Mouse (Mus musculus) kidney, embryonic 16.5 days (tissue): Measurements from ENCODE around the gene Itpr2. TPM values are rescaled to one million over a fixed set of nuclear protein-coding genes. Genes with fewer than 3 reads are reported as not detected.

Source experiments
- ATAC-seq: fragments of 200-750 bp; cut with Nextera tagmentation; 2 replicates; pipeline ENCODE4 v1.8.0; 2017; ENCODE audit warnings: moderate TSS enrichment; ENCODE audit not compliant: low FRiP score, low TSS enrichment
- H3K27ac ChIP-seq: fragments of 300-500 bp; sonication (generic); 2 replicates; pipeline ENCODE4 v1.5.1; 2014; ENCODE audit warnings: low read length
- H3K27me3 ChIP-seq: fragments of 300-500 bp; sonication (generic); 2 replicates; pipeline ENCODE4 v1.6.1; 2014; ENCODE audit warnings: low read length, control low read depth, mixed read lengths; ENCODE audit not compliant: insufficient read depth
- H3K36me3 ChIP-seq: fragments of 300-500 bp; sonication (generic); 2 replicates; pipeline ENCODE4 v1.6.1; 2014; ENCODE audit warnings: low read length, control low read depth, mixed read lengths; ENCODE audit not compliant: insufficient read depth
- H3K4me1 ChIP-seq: fragments of 300-500 bp; sonication (generic); 2 replicates; pipeline ENCODE4 v1.6.1; 2014; ENCODE audit warnings: low read length, control low read depth, mixed read lengths; ENCODE audit not compliant: insufficient read depth
- H3K4me2 ChIP-seq: fragments of 300-500 bp; sonication (generic); replicated peaks from 2 replicates; pipeline ENCODE4 v1.6.1; 2014; ENCODE audit warnings: low read depth, low read length
- H3K4me3 ChIP-seq: fragments of 300-500 bp; sonication (generic); 2 replicates; pipeline ENCODE4 v1.5.1; 2014; ENCODE audit warnings: mild to moderate bottlenecking, low read length
- H3K9ac ChIP-seq: fragments of 300-500 bp; sonication (generic); replicated peaks from 2 replicates; pipeline ENCODE4 v1.6.1; 2014; ENCODE audit warnings: low read length
- H3K9me3 ChIP-seq: fragments of 300-500 bp; sonication (generic); 2 replicates; pipeline ENCODE4 v1.6.1; 2016; ENCODE audit warnings: low read length, control low read depth
- WGBS: fragments of 180-500 bp; shearing (Covaris S2); extraction: QIAGEN DNeasy Blood & Tissue Kit; methylation state at CpG from one replicate; pipeline ENCODE4 v1.1.7; 2014; 5-methylcytosine and 5-hydroxymethylcytosine counted together
- polyA plus RNA-seq: library from polyadenylated mRNA; unstranded; fragments of >200 nt; fragmentation: Nextera tagmentation; extraction: Ambion mirVana; gene quantifications from 2 replicates; pipeline ENCODE4 v1.2.1, GENCODE M21; 2015

Itpr2 gene
- polyA plus RNA-seq, 1 experiment from 2014 or later, result 14.0 TPM

DNA sequence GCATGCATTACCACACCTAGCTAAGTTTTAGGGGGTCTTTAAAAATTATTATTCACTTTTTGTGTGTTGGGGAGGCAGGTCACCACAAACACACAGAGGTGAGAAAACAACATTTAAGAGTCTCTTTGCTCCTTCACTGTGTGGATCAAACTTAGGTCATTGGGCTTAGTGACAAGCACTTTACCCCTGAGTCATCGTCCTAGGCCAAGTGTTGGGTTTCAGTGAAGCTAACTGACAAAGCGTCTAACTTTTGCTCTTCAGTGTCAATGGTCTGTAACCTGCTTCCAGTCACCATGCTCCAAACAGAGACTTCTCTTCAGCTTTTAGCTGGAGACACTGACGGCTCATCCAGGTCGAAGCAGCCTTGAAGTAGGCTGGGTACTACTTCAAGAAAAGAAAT lies 31.1 kb upstream of the Itpr2 start:
- Histone ChIP-seq H3K9ac (no peak overlapping the region), H3K4me3 (no peak overlapping the region), H3K4me2 (no peak overlapping the region), H3K9me3 (0 out of 2 replicates have a peak, but pooled peaks cover 3% of the 10 kb centered on the region), H3K36me3 (no peaks in the 10 kb centered on the region), H3K27ac (no peak overlapping the region), H3K27me3 (no peaks in the 10 kb centered on the region), H3K4me1 (peaks cover 17% of the 10 kb centered on the region)
- no peak for ATAC-seq
- 64% methylated on average over 4 of the region's 4 CpGs for WGBS

DNA sequence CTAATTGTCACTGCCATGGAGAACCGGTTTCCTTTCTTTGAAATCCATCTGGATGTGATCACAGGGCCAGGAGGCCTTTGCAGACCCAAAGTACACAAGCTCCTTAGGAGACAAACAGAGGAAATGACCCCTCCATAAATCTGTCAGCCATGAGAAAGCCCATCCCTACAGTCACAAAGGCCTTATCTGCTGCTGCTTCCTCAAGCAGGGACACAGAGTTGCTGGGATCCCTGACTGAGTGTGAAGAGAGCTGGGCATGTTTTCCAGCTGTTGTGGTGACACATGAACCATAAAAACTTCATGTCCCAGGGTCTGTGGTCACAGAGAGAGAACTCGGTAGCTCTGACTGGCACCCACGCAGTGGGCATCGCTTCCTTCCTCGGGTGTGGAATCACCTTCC lies 28.7 kb upstream of the Itpr2 start:
- H3K4me1 ChIP-seq, result peaks cover 17% of the 10 kb centered on the region
- H3K36me3 ChIP-seq, result no peaks in the 10 kb centered on the region
- no peaks in the 10 kb centered on the region for H3K9me3 ChIP-seq
- no peak overlapping the region for H3K9ac ChIP-seq
- no peak overlapping the region for H3K4me3 ChIP-seq
- H3K4me2 ChIP-seq, result no peak overlapping the region
- no peaks in the 10 kb centered on the region for H3K27me3 ChIP-seq
- ATAC-seq, result peak; percentile 94
- 5% methylated on average over 5 of the region's 5 CpGs for WGBS
- H3K27ac ChIP-seq, result peak overlapping the region; percentile 62

GRCm38 (mm10) chr6:146530363-146530762 lies 28.3 kb upstream of the Itpr2 start:
- peak overlapping the region; percentile 50 for H3K27ac ChIP-seq

DNA sequence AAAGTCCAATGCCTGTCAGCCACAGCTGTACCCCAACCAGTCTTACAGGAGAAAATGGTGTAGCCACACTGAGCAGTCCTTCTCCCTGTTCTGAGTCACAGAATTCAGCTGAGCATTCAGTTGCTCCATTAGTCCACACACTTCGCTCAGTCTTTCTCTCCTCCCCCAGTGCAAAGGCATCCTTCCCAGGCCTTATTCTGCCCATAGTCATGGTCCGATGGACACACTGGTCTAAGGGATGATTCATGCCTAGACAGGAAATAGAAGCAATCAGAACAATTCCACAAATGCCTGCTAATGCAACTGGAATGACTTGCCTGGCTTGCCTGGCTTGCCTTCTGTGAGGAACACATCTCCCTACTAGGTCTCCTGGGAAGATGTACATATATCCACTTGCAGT lies 25.5 kb upstream of the Itpr2 start:
- no peak overlapping the region for H3K4me3 ChIP-seq
- WGBS, result 63% methylated on average over 2 of the region's 2 CpGs
- H3K4me1 ChIP-seq, result peaks cover 17% of the 10 kb centered on the region
- no peaks in the 10 kb centered on the region for H3K36me3 ChIP-seq
- no peak overlapping the region for H3K27ac ChIP-seq
- H3K4me2 ChIP-seq, result no peak overlapping the region
- ATAC-seq, result no peak
- no peak overlapping the region for H3K9ac ChIP-seq
- H3K27me3 ChIP-seq, result no peaks in the 10 kb centered on the region
- peaks cover 11% of the 10 kb centered on the region for H3K9me3 ChIP-seq

More at GRCm38 (mm10) chr6:146530363-146530762, 28.3 kb upstream of the Itpr2 start:
- Histone ChIP-seq H3K4me1 (peaks cover 17% of the 10 kb centered on the region), H3K36me3 (no peaks in the 10 kb centered on the region), H3K9me3 (no peaks in the 10 kb centered on the region), H3K4me2 (no peak overlapping the region), H3K27me3 (no peaks in the 10 kb centered on the region), H3K4me3 (no peak overlapping the region), H3K9ac (no peak overlapping the region)
- 23% methylated on average over 7 of the region's 7 CpGs for WGBS
- peak; percentile 76 for ATAC-seq

GRCm38 (mm10) chr6:146525500-146525899 lies 23.5 kb upstream of the Itpr2 start:
- Histone ChIP-seq H3K36me3 (no peaks in the 10 kb centered on the region), H3K4me1 (peaks cover 7% of the 10 kb centered on the region), H3K9ac (no peak overlapping the region), H3K27me3 (no peaks in the 10 kb centered on the region), H3K4me3 (no peak overlapping the region), H3K27ac (no peak overlapping the region), H3K9me3 (peaks cover 11% of the 10 kb centered on the region), H3K4me2 (no peak overlapping the region)
- 74% methylated on average over 2 of the region's 2 CpGs for WGBS
- ATAC-seq, result no peak

- H3K4me1 ChIP-seq, result no peaks in the 10 kb centered on the region
- WGBS, result 83% methylated on average over 5 of the region's 5 CpGs
- H3K4me2 ChIP-seq, result no peak overlapping the region
- H3K27ac ChIP-seq, result no peak overlapping the region
- ATAC-seq, result no peak
- no peaks in the 10 kb centered on the region for H3K36me3 ChIP-seq
- H3K9ac ChIP-seq, result no peak overlapping the region
- no peak overlapping the region for H3K4me3 ChIP-seq
- peaks cover 11% of the 10 kb centered on the region for H3K9me3 ChIP-seq
- no peaks in the 10 kb centered on the region for H3K27me3 ChIP-seq
These were observed 19.6 kb upstream of the Itpr2 start for GRCm38 (mm10) chr6:146521456-146522245.

DNA sequence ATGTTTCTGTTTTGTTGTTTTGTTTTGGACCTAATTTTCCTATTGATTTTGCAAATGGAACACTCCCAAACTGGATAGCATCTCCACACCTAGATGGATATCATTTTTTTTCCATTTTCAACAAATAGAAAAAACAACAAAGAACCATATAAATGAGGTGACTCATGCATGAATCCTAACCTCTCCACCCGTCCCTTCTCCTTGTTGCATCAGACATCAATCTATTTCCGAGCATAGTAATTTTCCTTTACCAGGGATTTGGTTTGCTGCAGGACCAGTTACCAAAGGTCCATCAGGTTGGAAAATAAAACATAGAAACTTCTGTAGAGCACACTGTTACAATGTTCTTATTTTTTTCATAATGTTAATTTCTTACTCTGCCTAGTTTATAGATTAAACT lies 17.0 kb upstream of the Itpr2 start:
- Histone ChIP-seq H3K4me2 (no peak overlapping the region), H3K27ac (no peak overlapping the region), H3K27me3 (no peaks in the 10 kb centered on the region), H3K9me3 (peaks cover 11% of the 10 kb centered on the region), H3K4me3 (no peak overlapping the region), H3K36me3 (no peaks in the 10 kb centered on the region), H3K9ac (no peak overlapping the region), H3K4me1 (peaks cover 8% of the 10 kb centered on the region)
- no peak for ATAC-seq
- 62% methylated on average over 2 of the region's 2 CpGs for WGBS

DNA sequence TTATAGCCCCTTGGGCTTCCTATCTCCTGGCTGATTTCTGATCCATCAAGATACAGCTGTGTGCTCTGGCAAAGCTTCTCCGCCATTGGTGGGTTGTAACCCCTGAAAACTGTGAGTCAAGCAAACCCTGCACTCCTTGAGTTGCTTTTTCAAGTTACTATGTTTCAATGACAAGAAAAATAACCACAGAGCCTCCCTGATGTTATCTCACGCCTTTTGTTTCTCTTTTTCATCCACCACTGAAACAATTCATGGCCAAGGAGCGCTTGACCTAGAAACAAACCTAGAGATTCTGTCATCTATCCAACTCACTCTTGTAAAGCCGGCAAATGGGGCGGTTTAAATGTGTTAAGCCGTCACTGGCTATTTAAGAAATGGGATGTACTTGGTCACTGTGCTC lies 13.9 kb upstream of the Itpr2 start:
- Histone ChIP-seq H3K27me3 (no peaks in the 10 kb centered on the region), H3K36me3 (no peaks in the 10 kb centered on the region), H3K9me3 (no peaks in the 10 kb centered on the region), H3K4me2 (no peak overlapping the region), H3K4me3 (no peak overlapping the region), H3K4me1 (peaks cover 11% of the 10 kb centered on the region), H3K9ac (no peak overlapping the region), H3K27ac (no peak overlapping the region)
- WGBS, result 54% methylated on average over 6 of the region's 6 CpGs
- no peak for ATAC-seq

DNA sequence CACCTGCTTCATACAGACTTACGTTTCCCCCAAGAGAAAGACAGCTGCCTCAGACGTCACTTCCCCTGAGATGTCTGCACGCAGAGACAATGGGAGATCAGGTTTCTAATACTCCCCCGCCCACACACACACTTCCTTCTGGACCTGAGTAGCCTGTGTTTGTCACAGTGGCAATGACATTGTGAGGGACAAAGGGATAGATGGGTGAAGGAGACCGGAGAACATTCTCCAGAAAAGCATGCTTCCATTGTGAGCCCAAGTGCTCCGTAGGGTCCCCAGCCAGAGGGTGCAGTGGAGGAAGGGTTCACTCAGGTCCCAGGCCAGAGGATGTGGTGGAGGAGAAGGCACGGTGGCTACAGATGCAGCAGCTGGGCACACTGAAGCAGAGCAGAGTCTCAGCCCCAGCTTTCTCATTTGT lies 12.5 kb upstream of the Itpr2 start:
- H3K27ac ChIP-seq, result no peak overlapping the region
- no peak overlapping the region for H3K9ac ChIP-seq
- no peaks in the 10 kb centered on the region for H3K9me3 ChIP-seq
- WGBS, result 37% methylated on average over 7 of the region's 7 CpGs
- H3K27me3 ChIP-seq, result no peaks in the 10 kb centered on the region
- no peak overlapping the region for H3K4me3 ChIP-seq
- ATAC-seq, result peak; percentile 59; the same call in 1 of the 2 replicates
- no peaks in the 10 kb centered on the region for H3K36me3 ChIP-seq
- no peak overlapping the region for H3K4me2 ChIP-seq
- peaks cover 11% of the 10 kb centered on the region for H3K4me1 ChIP-seq

DNA sequence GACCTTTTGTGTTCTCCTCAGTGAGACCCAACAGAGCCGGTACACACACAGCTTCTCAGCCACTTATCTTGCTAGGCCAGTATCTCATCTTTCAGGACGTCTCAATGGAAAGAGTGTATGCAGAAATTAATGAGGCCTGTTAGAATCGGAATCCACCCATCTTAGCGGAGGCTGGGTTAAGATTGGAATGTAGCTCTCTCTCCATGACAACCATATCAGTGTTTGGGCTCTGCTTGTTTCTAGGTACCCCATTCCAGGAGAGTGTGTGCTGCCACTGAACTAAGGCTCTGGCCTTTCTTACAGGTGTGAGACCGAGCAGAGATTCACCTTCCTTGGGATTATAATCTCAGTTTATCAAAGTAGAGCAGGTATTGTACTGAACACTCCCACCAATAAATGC lies 11.9 kb upstream of the Itpr2 start:
- 0 out of 2 replicates have a peak, but pooled peaks have one; percentile 57 for ATAC-seq

More for the DNA sequence above, 11.9 kb upstream of the Itpr2 start:
- H3K9ac ChIP-seq, result no peak overlapping the region
- H3K9me3 ChIP-seq, result no peaks in the 10 kb centered on the region
- H3K27me3 ChIP-seq, result no peaks in the 10 kb centered on the region
- no peak overlapping the region for H3K4me2 ChIP-seq
- H3K36me3 ChIP-seq, result no peaks in the 10 kb centered on the region
- 42% methylated on average over 5 of the region's 5 CpGs for WGBS
- H3K4me3 ChIP-seq, result no peak overlapping the region
- peaks cover 11% of the 10 kb centered on the region for H3K4me1 ChIP-seq
- H3K27ac ChIP-seq, result 0 out of 2 replicates have a peak overlapping the region, but pooled peaks have one; percentile 29
